Mouse (Mus musculus): Measurements from ENCODE around the gene Iqcd. TPM values are rescaled to one million over a fixed set of nuclear protein-coding genes. Genes with fewer than 3 reads are reported as not detected.

Iqcd gene
- polyA plus RNA-seq, 1 experiment from 2014 or later = 1.9 TPM

DNA sequence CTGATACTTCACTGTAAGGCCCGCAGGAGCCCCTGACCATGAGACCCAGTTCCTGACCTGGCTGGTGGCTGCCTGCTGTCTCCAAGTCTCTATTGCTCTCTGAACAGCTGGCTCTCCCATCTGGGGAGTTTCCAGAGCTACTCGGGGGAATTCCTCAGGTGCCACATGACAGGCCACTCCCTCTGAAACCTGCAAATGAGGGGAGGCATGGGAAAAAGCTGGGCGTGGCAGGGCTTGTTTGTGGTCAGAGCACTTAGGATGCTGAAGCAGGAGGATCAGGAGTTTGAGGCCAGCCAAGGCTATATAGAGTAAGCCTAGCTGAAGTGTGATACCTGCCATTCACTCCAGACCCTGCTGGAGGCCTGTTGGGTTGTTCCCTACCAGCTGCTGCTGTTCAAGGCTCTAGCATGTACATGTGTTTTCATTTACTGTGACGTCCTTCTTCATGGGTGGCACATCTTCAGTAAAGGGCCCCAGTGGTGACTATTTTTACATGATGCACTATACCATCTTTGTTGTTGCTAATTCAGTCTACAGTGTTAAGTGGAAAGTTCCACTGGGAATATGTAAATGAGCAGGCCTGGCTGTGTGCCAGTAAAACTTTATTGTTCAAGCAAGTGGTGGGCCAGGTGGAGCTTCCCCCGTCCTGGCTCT lies 33.5 kb downstream of the Iqcd start:
- no peak for ATAC-seq (ENCODE audit: low FRiP score)
- peaks cover 99% of the 10 kb centered on the region for H3K36me3 ChIP-seq
- H3K4me1 ChIP-seq = peaks cover 7% of the 10 kb centered on the region; the same call in 1 of the 2 replicates
- no peak overlapping the region for H3K9ac ChIP-seq
- WGBS = 75% methylated on average over 5 of the region's 5 CpGs
- no peaks in the 10 kb centered on the region for H3K27me3 ChIP-seq
- no peak overlapping the region for H3K4me3 ChIP-seq
- H3K9me3 ChIP-seq (replicated peaks) = no peaks in the 10 kb centered on the region
- no peak overlapping the region for H3K27ac ChIP-seq
- H3K4me2 ChIP-seq (replicated peaks) = no peak overlapping the region

DNA sequence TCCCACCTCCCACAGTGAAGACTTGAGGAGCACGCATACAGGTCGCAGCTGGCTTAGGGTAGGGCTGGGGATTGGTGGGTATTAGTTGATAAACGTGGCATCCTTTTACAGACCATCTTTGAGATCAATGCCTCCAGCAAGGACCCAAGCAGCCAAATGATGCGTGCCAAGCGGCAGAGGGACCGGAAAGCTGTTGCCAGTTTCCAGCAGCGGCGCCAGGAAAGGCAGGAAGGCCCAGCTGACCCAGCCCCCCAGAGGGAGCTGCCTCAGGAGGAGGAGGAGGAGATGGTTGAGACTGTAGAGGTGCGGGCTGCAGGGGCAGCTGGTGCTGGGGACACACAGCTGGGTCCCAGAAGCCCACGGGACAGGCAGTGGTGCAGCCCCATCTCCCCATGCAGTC lies 35.6 kb downstream of the Iqcd start:
- H3K9me3 ChIP-seq (replicated peaks) = no peaks in the 10 kb centered on the region
- H3K4me2 ChIP-seq (replicated peaks) = no peak overlapping the region
- no peak for ATAC-seq (ENCODE audit: low FRiP score)
- H3K36me3 ChIP-seq = peaks cover 88% of the 10 kb centered on the region
- no peak overlapping the region for H3K9ac ChIP-seq
- H3K27ac ChIP-seq = no peak overlapping the region
- 94% methylated on average over 10 of the region's 10 CpGs for WGBS
- H3K27me3 ChIP-seq = 0 out of 2 replicates have a peak, but pooled peaks cover under 1% of the 10 kb centered on the region
- peaks cover 17% of the 10 kb centered on the region for H3K4me1 ChIP-seq
- H3K4me3 ChIP-seq = no peak overlapping the region

DNA sequence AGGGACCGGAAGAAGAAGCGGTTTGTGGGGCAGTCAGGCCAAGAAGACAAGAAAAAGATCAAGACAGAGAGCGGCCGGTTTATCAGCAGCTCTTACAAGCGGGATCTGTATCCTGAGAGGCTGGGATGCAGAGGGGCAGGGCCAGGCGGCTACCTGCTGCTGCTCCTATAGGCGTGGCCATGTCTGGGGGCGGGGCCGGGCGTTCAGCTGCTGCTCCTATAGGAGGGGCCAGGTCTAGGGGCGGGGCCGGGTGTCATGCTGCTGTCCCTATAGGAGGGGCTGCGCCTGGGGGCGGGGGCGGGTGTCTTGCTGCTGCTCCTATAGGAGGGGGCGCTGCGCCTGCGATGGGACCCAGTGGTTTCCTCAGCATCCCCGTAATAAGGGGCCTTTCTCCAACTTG lies 37.6 kb downstream of the Iqcd start:
- no peak overlapping the region for H3K27ac ChIP-seq
- ATAC-seq (ENCODE audit: low FRiP score) = 0 out of 2 replicates have a peak, but pooled peaks have one; percentile 41
- 25% methylated on average over 19 of the region's 19 CpGs for WGBS
- H3K36me3 ChIP-seq = peaks cover 68% of the 10 kb centered on the region
- H3K9me3 ChIP-seq (replicated peaks) = no peaks in the 10 kb centered on the region
- no peak overlapping the region for H3K9ac ChIP-seq
- peaks cover 19% of the 10 kb centered on the region for H3K27me3 ChIP-seq
- H3K4me2 ChIP-seq (replicated peaks) = no peak overlapping the region
- H3K4me1 ChIP-seq = peaks cover 17% of the 10 kb centered on the region
- no peak overlapping the region for H3K4me3 ChIP-seq

DNA sequence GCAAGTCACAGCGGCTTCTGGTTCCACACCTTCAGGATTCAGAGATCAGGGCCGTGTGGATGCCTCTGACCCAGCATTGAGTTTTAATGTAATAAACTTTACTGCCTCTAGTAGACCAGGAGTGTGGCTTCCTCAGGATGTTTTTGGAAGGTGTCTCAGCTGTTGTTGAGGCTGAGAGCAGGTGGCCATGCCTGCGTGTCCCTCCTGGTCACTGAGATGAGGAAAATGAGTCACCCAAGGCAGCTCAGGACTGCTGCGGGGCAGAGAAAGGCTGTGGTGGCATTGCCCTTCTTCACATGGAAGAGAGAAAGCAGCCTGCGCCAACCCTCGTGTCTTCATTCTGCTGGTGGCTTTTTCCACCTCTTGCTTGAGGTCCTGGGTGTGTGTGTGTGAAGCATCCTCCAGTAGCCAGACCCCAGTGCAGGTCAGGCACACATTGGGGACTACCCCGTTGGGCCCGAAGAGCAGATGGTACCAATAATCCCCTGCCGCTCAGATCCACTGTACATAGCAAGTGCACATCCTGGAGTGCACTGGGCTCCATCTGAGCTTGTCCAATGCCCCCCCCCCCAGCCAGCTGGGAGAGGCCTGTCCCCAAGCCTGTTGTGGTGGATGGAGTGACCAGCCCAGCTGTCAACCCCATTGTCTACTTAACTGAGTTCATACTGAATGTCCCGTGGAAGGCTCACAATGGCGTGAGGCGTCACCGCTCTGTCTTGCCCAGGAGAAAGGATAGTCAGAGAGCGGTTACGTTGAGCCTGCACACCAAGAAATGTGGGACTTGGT lies 38.9 kb downstream of the Iqcd start:
- no peak overlapping the region for H3K4me2 ChIP-seq (replicated peaks)
- H3K27me3 ChIP-seq = peaks cover 27% of the 10 kb centered on the region
- H3K9me3 ChIP-seq (replicated peaks) = peaks cover 3% of the 10 kb centered on the region; the same call in 1 of the 2 replicates
- peaks cover 56% of the 10 kb centered on the region for H3K36me3 ChIP-seq
- 76% methylated on average over 15 of the region's 15 CpGs for WGBS
- no peak overlapping the region for H3K4me3 ChIP-seq
- H3K4me1 ChIP-seq = peaks cover 12% of the 10 kb centered on the region
- H3K9ac ChIP-seq = 0 out of 2 replicates have a peak overlapping the region, but pooled peaks have one; percentile 8
- no peak for ATAC-seq (ENCODE audit: low FRiP score)
- no peak overlapping the region for H3K27ac ChIP-seq

DNA sequence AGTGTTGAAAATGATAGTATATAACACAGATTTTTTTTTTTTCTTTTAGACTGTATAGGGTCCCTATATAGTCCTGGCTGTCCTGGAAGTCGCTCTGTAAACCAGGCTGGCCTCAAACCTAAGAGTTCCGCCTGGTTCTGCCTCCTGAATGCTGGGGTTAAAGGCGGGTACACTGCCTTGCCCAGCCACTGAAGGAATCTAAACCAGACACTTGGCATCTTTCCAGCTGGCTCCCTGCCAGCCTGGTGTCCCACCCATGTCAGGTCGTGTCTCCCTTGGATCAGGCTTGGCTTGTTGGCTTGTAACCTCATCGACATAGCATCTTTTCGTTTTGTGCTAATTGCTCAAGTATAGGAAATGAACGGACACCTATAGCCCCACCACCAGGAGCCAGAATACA lies 39.8 kb downstream of the Iqcd start:
- no peak for ATAC-seq (ENCODE audit: low FRiP score)
- H3K36me3 ChIP-seq = peaks cover 46% of the 10 kb centered on the region
- H3K9ac ChIP-seq = no peak overlapping the region
- H3K4me2 ChIP-seq (replicated peaks) = no peak overlapping the region
- peaks cover 12% of the 10 kb centered on the region for H3K4me1 ChIP-seq
- WGBS = 70% methylated on average over 7 of the region's 7 CpGs
- no peak overlapping the region for H3K4me3 ChIP-seq
- peaks cover 3% of the 10 kb centered on the region; the same call in 1 of the 2 replicates for H3K9me3 ChIP-seq (replicated peaks)
- H3K27ac ChIP-seq = no peak overlapping the region
- peaks cover 27% of the 10 kb centered on the region for H3K27me3 ChIP-seq

DNA sequence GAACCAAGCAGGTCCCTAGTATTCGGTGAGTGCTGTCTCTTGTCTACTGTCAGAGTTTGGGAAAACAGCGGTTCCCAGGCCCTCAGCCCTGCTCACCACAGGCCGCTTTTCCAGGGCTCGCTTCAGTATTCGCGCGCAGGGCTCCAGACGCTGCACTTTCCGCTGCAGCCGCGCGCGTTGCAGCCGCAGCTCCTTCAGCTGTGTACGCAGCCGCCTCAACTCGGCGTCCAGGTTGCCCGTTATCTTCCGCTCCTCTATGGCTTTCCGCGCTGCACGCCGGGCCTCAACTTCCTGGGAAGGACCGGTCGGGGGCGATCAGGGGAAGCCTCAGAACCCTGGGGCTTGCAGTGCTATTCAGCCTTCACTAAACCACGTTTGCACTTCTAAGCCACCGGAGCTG lies 42.3 kb downstream of the Iqcd start:
- Histone ChIP-seq H3K4me3 (peak overlapping the region; percentile 9), H3K4me1 (peaks cover 17% of the 10 kb centered on the region), H3K9ac (no peak overlapping the region), H3K9me3 (replicated peaks) (peaks cover 3% of the 10 kb centered on the region; the same call in 1 of the 2 replicates), H3K4me2 (replicated peaks) (peak overlapping the region; percentile 35), H3K27ac (no peak overlapping the region), H3K27me3 (peaks cover 30% of the 10 kb centered on the region), H3K36me3 (peaks cover 21% of the 10 kb centered on the region)
- ATAC-seq (ENCODE audit: low FRiP score) = no peak
- WGBS = 13% methylated on average over 29 of the region's 29 CpGs

DNA sequence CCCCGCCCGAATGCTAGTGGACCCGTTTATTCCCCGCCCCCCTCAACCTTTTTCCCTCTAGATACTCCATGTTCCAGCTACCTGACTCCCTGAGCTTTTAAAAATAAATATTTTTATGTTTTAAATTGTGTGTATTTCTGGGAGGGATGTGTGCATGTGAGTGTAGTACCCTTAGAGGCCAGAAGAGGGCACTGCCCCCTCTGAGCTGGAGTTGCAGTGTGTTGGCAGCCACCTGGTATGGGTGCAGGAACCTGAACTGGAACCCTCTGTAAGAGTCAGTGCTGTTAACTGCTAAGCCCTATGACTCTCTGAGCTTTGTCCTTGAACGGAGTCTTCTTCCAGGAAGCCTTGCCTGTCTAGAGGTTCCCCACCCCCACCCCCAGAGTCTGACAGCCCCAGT lies 43.1 kb downstream of the Iqcd start:
- ATAC-seq (ENCODE audit: low FRiP score) = no peak
- Histone ChIP-seq H3K4me1 (peaks cover 17% of the 10 kb centered on the region), H3K9me3 (replicated peaks) (peaks cover 3% of the 10 kb centered on the region; the same call in 1 of the 2 replicates), H3K4me3 (no peak overlapping the region), H3K36me3 (peaks cover 14% of the 10 kb centered on the region), H3K9ac (no peak overlapping the region), H3K4me2 (replicated peaks) (no peak overlapping the region), H3K27me3 (peaks cover 30% of the 10 kb centered on the region), H3K27ac (no peak overlapping the region)
- 84% methylated on average over 5 of the region's 5 CpGs for WGBS

DNA sequence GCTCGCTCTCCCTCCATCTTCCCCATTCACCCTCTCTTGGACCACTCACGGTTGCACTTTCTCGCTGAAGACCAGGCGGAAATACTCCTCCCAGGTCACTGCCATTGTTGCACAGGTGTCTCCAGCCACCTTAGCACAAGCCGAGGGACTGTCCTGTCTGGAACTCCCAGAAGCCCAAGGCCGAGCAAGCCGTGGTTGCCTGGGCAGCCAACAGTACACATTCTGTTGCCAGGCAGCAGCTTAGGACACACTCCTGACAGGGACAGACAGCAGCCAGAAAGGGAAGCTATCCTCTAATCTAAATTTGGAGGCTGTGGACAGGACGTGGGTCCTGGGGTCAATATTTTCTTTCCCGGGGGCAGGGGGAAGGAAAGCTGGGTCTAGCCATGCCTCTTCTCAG lies 45.3 kb downstream of the Iqcd start, which contains the start of gene Cfap73:
Cfap73 (minus strand) TSS at position 105 of the 400 bp plus-strand sequence.
- Histone ChIP-seq H3K4me2 (replicated peaks) (no peak within 1 kb of the TSS), H3K36me3 (no peaks in the 10 kb centered on the region)

DNA sequence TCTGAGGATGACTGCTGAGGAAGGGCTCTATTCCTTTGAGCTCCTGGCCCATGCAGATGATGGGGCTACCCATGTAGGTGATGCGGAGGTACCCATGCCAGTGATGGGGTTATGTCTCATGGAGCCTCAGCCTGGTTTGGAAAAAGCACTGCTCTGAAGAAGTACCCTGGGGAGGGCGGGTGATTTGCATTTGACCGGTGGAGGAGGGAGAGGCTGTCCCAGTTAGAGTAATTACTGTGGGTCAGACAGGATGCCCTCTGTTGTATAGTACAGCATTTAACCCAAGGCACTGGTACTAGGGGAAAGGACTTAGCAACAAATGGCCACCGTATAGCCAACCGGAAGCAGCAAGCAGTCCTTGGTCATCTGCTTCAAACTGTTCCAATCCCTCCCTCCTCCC lies 46.0 kb downstream of the Iqcd start:
- 46% methylated on average over 5 of the region's 5 CpGs for WGBS
- no peak overlapping the region for H3K27ac ChIP-seq
- H3K4me3 ChIP-seq = no peak overlapping the region
- H3K27me3 ChIP-seq = peaks cover 25% of the 10 kb centered on the region
- no peaks in the 10 kb centered on the region for H3K36me3 ChIP-seq
- no peak overlapping the region for H3K9ac ChIP-seq
- peaks cover 5% of the 10 kb centered on the region; the same call in 1 of the 2 replicates for H3K4me1 ChIP-seq
- ATAC-seq (ENCODE audit: low FRiP score) = no peak
- H3K4me2 ChIP-seq (replicated peaks) = no peak overlapping the region
- peaks cover 3% of the 10 kb centered on the region; the same call in 1 of the 2 replicates for H3K9me3 ChIP-seq (replicated peaks)

More for the DNA sequence above, 45.3 kb downstream of the Iqcd start, which contains the start of gene Cfap73:
- Histone ChIP-seq H3K4me3 (no peak within 1 kb of the TSS), H3K27ac (no peak within 1 kb of the TSS), H3K4me1 (peaks cover 5% of the 10 kb centered on the region; the same call in 1 of the 2 replicates), H3K9me3 (replicated peaks) (peaks cover 3% of the 10 kb centered on the region; the same call in 1 of the 2 replicates), H3K27me3 (peaks cover 30% of the 10 kb centered on the region), H3K9ac (no peak within 1 kb of the TSS)
- ATAC-seq (ENCODE audit: low FRiP score) = no peak
- 59% methylated on average over 9 of the region's 9 CpGs for WGBS

DNA sequence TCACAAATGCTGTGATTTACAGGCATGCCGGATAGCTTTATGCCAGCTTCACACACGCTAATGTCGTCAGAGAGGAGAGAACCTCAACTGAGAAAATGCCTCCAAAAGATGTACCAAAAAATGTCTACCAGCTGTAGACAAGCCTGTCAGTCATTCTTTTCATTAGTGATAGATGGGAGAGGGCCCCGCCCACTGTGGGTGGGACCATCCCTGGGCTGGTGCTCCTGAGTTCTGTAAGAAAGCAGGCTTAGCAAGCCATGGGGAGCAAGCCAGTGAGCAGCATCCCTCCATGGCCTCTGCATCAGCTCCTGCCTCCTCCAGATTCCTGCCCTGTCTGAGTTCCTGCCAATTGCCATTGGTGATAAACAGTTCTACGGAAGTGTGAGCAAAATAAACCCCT lies 46.8 kb downstream of the Iqcd start:
- Histone ChIP-seq H3K9me3 (replicated peaks) (peaks cover 3% of the 10 kb centered on the region; the same call in 1 of the 2 replicates), H3K4me1 (peaks cover 5% of the 10 kb centered on the region; the same call in 1 of the 2 replicates), H3K27me3 (peaks cover 17% of the 10 kb centered on the region; the same call in 1 of the 2 replicates), H3K36me3 (no peaks in the 10 kb centered on the region), H3K9ac (no peak overlapping the region), H3K27ac (no peak overlapping the region), H3K4me3 (no peak overlapping the region), H3K4me2 (replicated peaks) (no peak overlapping the region)
- 89% methylated on average over 5 of the region's 5 CpGs for WGBS
- no peak for ATAC-seq (ENCODE audit: low FRiP score)

DNA sequence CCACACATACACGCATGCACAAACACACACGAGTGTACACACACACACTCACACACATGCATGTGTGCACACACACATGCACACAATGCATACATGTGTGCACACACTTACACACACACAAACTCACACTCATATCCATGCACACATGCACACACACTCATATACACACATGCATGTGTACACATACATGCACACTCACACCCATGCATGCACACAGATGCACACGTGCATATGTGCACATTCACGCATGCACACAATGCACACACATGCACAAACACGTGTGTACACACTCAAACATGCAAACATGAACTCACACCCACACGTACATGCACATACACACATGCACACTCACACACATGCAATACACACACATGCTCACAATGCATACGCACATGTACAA lies 51.3 kb downstream of the Iqcd start:
- Histone ChIP-seq H3K4me1 (no peaks in the 10 kb centered on the region), H3K9me3 (replicated peaks) (no peaks in the 10 kb centered on the region), H3K4me2 (replicated peaks) (no peak overlapping the region), H3K27me3 (peaks cover 5% of the 10 kb centered on the region; the same call in 1 of the 2 replicates), H3K36me3 (no peaks in the 10 kb centered on the region), H3K9ac (no peak overlapping the region), H3K27ac (no peak overlapping the region), H3K4me3 (no peak overlapping the region)
- ATAC-seq (ENCODE audit: low FRiP score) = no peak
- WGBS = 88% methylated on average over 7 of the region's 7 CpGs

DNA sequence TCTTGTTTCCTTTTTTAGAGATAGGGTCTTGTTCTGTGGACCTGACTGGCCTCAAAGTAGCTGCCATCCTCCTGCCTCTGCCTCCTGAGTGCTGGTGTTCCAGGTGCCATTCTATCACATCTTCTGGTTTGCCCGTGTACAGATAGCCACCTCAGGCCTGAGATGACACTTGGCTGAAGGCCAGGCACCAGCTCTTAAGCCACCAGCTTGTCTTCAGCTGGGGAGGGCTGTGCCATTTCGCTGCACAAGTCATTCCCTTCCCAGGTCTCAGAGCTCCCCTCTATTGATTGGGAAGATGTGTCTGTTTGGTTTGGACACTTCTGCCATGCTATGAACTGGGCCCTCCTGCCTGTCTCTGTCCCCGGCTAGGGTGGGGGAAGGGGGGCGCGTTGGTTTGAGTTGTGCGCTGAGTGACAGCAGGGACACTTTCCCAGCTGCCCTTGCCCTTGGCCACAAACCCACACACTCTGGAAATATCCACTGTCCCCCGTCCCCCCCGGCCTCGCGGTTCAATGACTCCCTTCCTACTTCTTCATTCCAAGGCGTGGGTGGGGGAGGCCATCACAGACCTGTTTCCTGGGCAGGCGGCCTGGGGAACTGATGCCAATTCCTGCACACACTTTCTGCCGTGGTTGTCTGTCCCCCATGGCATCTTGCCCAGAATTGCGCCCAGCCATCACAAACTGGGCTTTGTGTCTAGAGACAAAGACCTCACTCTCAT lies 54.7 kb downstream of the Iqcd start:
- Histone ChIP-seq H3K27me3 (peaks cover 31% of the 10 kb centered on the region), H3K4me1 (peaks cover under 1% of the 10 kb centered on the region), H3K9me3 (replicated peaks) (no peaks in the 10 kb centered on the region), H3K9ac (no peak overlapping the region), H3K36me3 (no peaks in the 10 kb centered on the region), H3K4me3 (no peak overlapping the region), H3K4me2 (replicated peaks) (no peak overlapping the region), H3K27ac (no peak overlapping the region)
- WGBS = 78% methylated on average over 14 of the region's 14 CpGs
- ATAC-seq (ENCODE audit: low FRiP score) = no peak

All from hindbrain, embryonic 12.5 days (tissue).